Mouse (Mus musculus): ENCODE data around the gene Ints11. TPM values are rescaled to one million over a fixed set of nuclear protein-coding genes. Genes with fewer than 3 reads are reported as not detected.

The Ints11 gene
- polyA plus RNA-seq, 1 experiment from 2014 or later: 96.2 TPM

DNA sequence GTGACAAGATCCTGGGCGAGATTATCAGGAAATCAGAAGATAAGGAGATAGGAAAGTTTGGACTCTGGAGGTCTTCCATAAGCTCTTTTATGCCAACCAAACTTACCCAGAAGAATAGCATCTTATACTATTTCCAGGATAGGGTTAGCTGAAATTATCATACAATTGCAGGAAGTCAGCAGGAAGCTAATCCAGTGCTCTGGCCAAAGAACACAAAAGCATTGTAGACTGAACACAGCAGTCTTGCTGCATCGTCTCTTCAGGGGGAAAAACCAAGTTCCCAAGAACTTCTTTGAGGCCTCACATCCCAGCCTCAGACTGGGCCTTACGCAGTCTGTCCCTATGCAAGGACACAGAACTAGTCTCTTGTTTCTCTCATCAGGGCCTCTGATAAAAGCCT is 14.2 kb downstream of the Ints11 start:
- no peaks in the 10 kb centered on the region for H3K27me3 ChIP-seq
- H3K4me3 ChIP-seq: no peak overlapping the region
- H3K9me3 ChIP-seq (replicated peaks): no peaks in the 10 kb centered on the region
- no peak overlapping the region for H3K4me2 ChIP-seq
- no peak overlapping the region for H3K27ac ChIP-seq
- no peaks in the 10 kb centered on the region for H3K4me1 ChIP-seq
- WGBS: 84% methylated on average over 3 of the region's 3 CpGs
- peaks cover 58% of the 10 kb centered on the region for H3K36me3 ChIP-seq (ENCODE audit: poor library complexity, severe bottlenecking)
- no peak for ATAC-seq
- no peak overlapping the region for H3K9ac ChIP-seq

- Histone ChIP-seq H3K4me3 (no peak overlapping the region), H3K4me2 (no peak overlapping the region), H3K4me1 (peaks cover 21% of the 10 kb centered on the region), H3K27me3 (no peaks in the 10 kb centered on the region), H3K36me3 (ENCODE audit: poor library complexity, severe bottlenecking) (peaks cover 60% of the 10 kb centered on the region), H3K9me3 (replicated peaks) (no peaks in the 10 kb centered on the region), H3K9ac (no peak overlapping the region), H3K27ac (no peak overlapping the region)
- WGBS: 93% methylated on average over 5 of the region's 5 CpGs
- no peak for ATAC-seq
These were observed 17.0 kb downstream of the Ints11 start for GRCm38 (mm10) chr4:155886330-155886729.

DNA sequence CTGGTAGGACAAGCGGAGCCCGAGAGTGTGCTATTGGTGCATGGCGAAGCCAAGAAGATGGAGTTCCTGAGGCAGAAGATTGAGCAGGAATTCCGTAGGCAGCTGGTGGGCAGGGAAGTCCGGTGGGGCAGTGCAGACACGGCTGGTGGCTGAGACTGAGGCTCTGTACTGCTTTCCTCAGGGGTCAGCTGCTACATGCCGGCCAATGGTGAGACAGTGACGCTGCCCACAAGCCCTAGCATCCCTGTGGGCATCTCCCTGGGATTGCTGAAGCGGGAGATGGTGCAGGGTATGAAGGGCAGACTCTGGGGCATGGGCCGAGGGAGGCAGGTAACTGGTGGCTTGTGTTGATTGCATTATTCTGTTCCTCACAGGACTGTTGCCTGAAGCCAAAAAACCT is 18.3 kb downstream of the Ints11 start:
- WGBS: 89% methylated on average over 10 of the region's 10 CpGs
- peaks cover 22% of the 10 kb centered on the region for H3K4me1 ChIP-seq
- no peak for ATAC-seq
- peaks cover 58% of the 10 kb centered on the region for H3K36me3 ChIP-seq (ENCODE audit: poor library complexity, severe bottlenecking)
- H3K4me3 ChIP-seq: no peak overlapping the region
- no peak overlapping the region for H3K9ac ChIP-seq
- no peak overlapping the region for H3K27ac ChIP-seq
- no peaks in the 10 kb centered on the region for H3K9me3 ChIP-seq (replicated peaks)
- H3K27me3 ChIP-seq: no peaks in the 10 kb centered on the region
- no peak overlapping the region for H3K4me2 ChIP-seq

DNA sequence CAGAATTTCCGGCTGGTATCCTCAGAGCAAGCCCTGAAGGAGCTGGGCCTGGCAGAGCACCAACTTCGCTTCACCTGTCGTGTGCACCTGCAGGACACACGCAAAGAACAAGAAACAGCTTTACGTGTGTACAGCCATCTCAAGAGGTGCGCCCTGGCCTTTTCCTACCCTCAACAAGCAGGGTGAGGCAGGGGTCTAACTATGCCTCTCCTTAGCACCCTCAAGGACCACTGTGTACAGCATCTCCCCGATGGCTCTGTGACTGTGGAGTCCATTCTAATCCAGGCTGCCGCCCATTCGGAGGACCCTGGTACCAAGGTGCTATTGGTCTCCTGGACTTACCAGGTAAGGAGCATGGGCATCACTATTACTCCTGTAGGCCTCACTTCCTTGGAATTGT is 18.8 kb downstream of the Ints11 start:
- WGBS: 94% methylated on average over 9 of the region's 9 CpGs
- H3K36me3 ChIP-seq (ENCODE audit: poor library complexity, severe bottlenecking): peaks cover 54% of the 10 kb centered on the region
- H3K9me3 ChIP-seq (replicated peaks): no peaks in the 10 kb centered on the region
- no peaks in the 10 kb centered on the region for H3K27me3 ChIP-seq
- H3K4me3 ChIP-seq: 0 out of 2 replicates have a peak overlapping the region, but pooled peaks have one; percentile 0
- no peak overlapping the region for H3K9ac ChIP-seq
- no peak for ATAC-seq
- H3K27ac ChIP-seq: no peak overlapping the region
- peaks cover 27% of the 10 kb centered on the region for H3K4me1 ChIP-seq
- H3K4me2 ChIP-seq: no peak overlapping the region

GRCm38 (mm10) chr4:155889316-155889715 is 20.0 kb downstream of the Ints11 start:
- peaks cover 39% of the 10 kb centered on the region for H3K4me1 ChIP-seq
- no peak overlapping the region for H3K4me2 ChIP-seq
- no peak overlapping the region for H3K27ac ChIP-seq
- no peaks in the 10 kb centered on the region for H3K9me3 ChIP-seq (replicated peaks)
- H3K4me3 ChIP-seq: no peak overlapping the region
- 81% methylated on average over 5 of the region's 5 CpGs for WGBS
- no peak for ATAC-seq
- H3K9ac ChIP-seq: no peak overlapping the region
- H3K36me3 ChIP-seq (ENCODE audit: poor library complexity, severe bottlenecking): peaks cover 54% of the 10 kb centered on the region
- no peaks in the 10 kb centered on the region for H3K27me3 ChIP-seq

GRCm38 (mm10) chr4:155891011-155891471 is 21.7 kb downstream of the Ints11 start:
- Histone ChIP-seq H3K4me2 (peak overlapping the region; percentile 99), H3K9ac (peak overlapping the region; percentile 94), H3K36me3 (ENCODE audit: poor library complexity, severe bottlenecking) (peaks cover 44% of the 10 kb centered on the region), H3K9me3 (replicated peaks) (no peaks in the 10 kb centered on the region), H3K4me3 (peak overlapping the region; percentile 96), H3K4me1 (peaks cover 54% of the 10 kb centered on the region), H3K27me3 (no peaks in the 10 kb centered on the region), H3K27ac (no peak overlapping the region)
- no peak for ATAC-seq
- WGBS: 2% methylated on average over 34 of the region's 34 CpGs

DNA sequence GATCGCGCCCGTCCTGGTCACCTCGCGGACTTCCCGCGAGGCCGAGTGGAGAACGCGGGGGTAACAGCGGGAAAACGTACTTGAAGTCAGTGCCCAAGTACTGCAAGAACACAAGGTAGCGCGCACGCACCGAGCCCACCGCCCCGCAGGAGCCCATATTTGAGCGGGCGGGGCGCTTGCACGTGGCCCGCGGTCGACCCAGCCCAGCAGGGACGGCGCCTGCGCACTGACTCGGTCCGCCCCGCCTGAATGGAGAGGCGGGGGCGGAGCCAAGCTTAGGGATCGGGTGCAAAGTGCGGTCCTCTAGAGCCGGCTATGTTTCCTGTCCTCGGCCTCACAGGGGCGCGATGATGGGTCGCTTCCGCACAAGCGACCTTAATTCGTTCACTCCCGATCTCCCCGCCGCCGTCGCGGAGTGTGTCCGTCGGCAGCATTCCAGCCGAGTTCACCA is 22.2 kb downstream of the Ints11 start, which contains the start of the genes Pusl1 and Acap3:
Gene Pusl1, minus strand, starts transcription at position 231 of the 451 bp plus-strand sequence.
Gene Acap3, plus strand, starts transcription at position 272 of the 451 bp plus-strand sequence.
- Histone ChIP-seq H3K4me3 (peak within 1 kb of the TSS; percentile 96), H3K9ac (peak within 1 kb of the TSS; percentile 94), H3K36me3 (ENCODE audit: poor library complexity, severe bottlenecking) (peaks cover 44% of the 10 kb centered on the region), H3K27me3 (no peaks in the 10 kb centered on the region), H3K9me3 (replicated peaks) (no peaks in the 10 kb centered on the region), H3K4me1 (peaks cover 54% of the 10 kb centered on the region), H3K4me2 (peak within 1 kb of the TSS; percentile 99), H3K27ac (peak within 1 kb of the TSS; percentile 99)
- under 1% methylated on average over 52 of the region's 52 CpGs for WGBS
- ATAC-seq: peak; percentile 90

DNA sequence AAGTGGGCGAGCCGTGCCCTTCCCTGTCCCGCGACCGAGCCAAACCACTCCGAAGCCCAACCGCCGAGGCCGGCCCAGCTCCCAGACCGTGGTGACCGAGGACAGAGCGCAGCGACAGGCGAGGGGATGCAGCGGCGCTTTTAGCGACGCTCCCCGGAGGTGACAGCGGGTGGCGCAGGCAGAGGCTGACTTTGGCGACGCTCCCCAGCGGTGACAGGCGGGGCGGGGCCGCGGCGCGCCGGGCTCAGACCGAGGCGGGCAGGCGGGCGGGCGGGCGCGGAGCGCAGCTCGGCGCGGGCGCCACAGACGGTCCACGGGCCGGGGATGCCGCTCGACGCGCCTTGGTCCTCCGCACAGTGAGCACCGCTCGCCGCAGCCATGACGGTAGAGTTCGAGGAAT is 22.7 kb downstream of the Ints11 start:
- WGBS: under 1% methylated on average over 56 of the region's 56 CpGs
- Histone ChIP-seq H3K4me3 (peak overlapping the region; percentile 96), H3K36me3 (ENCODE audit: poor library complexity, severe bottlenecking) (peaks cover 44% of the 10 kb centered on the region), H3K9me3 (replicated peaks) (no peaks in the 10 kb centered on the region), H3K4me2 (peak overlapping the region; percentile 99), H3K4me1 (peaks cover 54% of the 10 kb centered on the region), H3K27ac (peak overlapping the region; percentile 99), H3K27me3 (no peaks in the 10 kb centered on the region), H3K9ac (peak overlapping the region; percentile 94)
- peak; percentile 93 for ATAC-seq

- WGBS: 5% methylated on average over 36 of the region's 37 CpGs
- peaks cover 54% of the 10 kb centered on the region for H3K4me1 ChIP-seq
These were observed 23.3 kb downstream of the Ints11 start for GRCm38 (mm10) chr4:155892438-155893211.

DNA sequence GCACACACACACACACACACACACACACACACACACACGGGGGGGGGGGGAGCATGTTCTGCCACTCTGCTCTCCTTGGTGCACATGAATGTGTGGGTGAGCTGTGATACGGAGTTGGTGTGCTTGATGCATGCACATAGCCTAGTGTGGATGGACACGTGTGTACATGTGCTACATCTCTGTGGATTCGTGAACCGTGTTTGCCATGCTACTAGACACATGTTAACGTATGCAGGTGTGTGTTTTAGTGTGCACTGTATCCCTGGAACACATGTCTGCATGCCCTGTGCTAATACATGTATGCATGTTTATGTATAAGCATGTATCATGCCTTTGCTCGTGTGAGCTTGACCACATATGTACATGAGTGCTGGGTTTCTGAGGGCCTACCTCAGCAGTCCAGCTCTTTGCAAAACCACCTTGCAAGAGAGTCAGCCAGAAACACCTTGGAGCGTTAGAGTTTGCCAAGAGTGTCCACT is 23.9 kb downstream of the Ints11 start:
- Histone ChIP-seq H3K9me3 (replicated peaks) (no peaks in the 10 kb centered on the region), H3K27me3 (no peaks in the 10 kb centered on the region), H3K4me3 (peak overlapping the region; percentile 96), H3K9ac (peak overlapping the region; percentile 94), H3K36me3 (ENCODE audit: poor library complexity, severe bottlenecking) (peaks cover 39% of the 10 kb centered on the region), H3K4me2 (peak overlapping the region; percentile 99), H3K4me1 (peaks cover 54% of the 10 kb centered on the region), H3K27ac (no peak overlapping the region)
- WGBS: 64% methylated on average over 8 of the region's 8 CpGs
- no peak for ATAC-seq

More at GRCm38 (mm10) chr4:155892438-155893211, 23.3 kb downstream of the Ints11 start:
- Histone ChIP-seq H3K9ac (peak overlapping the region; percentile 94), H3K4me2 (peak overlapping the region; percentile 99), H3K27ac (peak overlapping the region; percentile 99), H3K9me3 (replicated peaks) (no peaks in the 10 kb centered on the region), H3K36me3 (ENCODE audit: poor library complexity, severe bottlenecking) (peaks cover 40% of the 10 kb centered on the region), H3K27me3 (no peaks in the 10 kb centered on the region), H3K4me3 (peak overlapping the region; percentile 96)
- ATAC-seq: peak; percentile 34; the same call in 1 of the 2 replicates

- Histone ChIP-seq H3K27me3 (no peaks in the 10 kb centered on the region), H3K36me3 (ENCODE audit: poor library complexity, severe bottlenecking) (peaks cover 39% of the 10 kb centered on the region), H3K4me1 (peaks cover 52% of the 10 kb centered on the region), H3K9ac (peak overlapping the region; percentile 49), H3K9me3 (replicated peaks) (no peaks in the 10 kb centered on the region), H3K4me2 (peak overlapping the region; percentile 99), H3K4me3 (peak overlapping the region; percentile 96), H3K27ac (0 out of 2 replicates have a peak overlapping the region, but pooled peaks have one; percentile 5)
- 44% methylated on average over 8 of the region's 8 CpGs for WGBS
- ATAC-seq: no peak
These were observed 25.1 kb downstream of the Ints11 start for GRCm38 (mm10) chr4:155894311-155894881.

GRCm38 (mm10) chr4:155895216-155895615 is 25.9 kb downstream of the Ints11 start:
- peak overlapping the region; percentile 49 for H3K9ac ChIP-seq
- H3K36me3 ChIP-seq (ENCODE audit: poor library complexity, severe bottlenecking): peaks cover 40% of the 10 kb centered on the region
- no peaks in the 10 kb centered on the region for H3K9me3 ChIP-seq (replicated peaks)
- WGBS: 45% methylated on average over 6 of the region's 6 CpGs
- H3K4me3 ChIP-seq: peak overlapping the region; percentile 96
- 0 out of 2 replicates have a peak overlapping the region, but pooled peaks have one; percentile 5 for H3K27ac ChIP-seq
- H3K27me3 ChIP-seq: no peaks in the 10 kb centered on the region
- peaks cover 44% of the 10 kb centered on the region for H3K4me1 ChIP-seq
- ATAC-seq: no peak
- peak overlapping the region; percentile 99 for H3K4me2 ChIP-seq

Data from forebrain, embryonic 13.5 days (tissue).